ENCODE assay signal across 10 mouse cellular contexts in genomic region chr16:5765143-5765542, GRCm38 (mm10).
DNase-seq lines count a peak whose midpoint lies in the region; ATAC-seq and TF ChIP-seq lines count a peak whose summit lies in the region.
"Had no signal": no experiment of that assay in that cellular context is flagged by ENCODE, and none has a peak within 500 bp of the region (broad histone marks: within the 10 kb centered on the region; RNA-seq: fewer than 3 reads in every experiment).

No protein-coding gene starts in this region.

- H3K9me3 ChIP-seq in hindbrain, embryonic 11.5 days (ENCODE audit: control insufficient read depth, low read length) = no peaks in the 10 kb centered on the region
- no peaks in the 10 kb centered on the region for H3K9me3 ChIP-seq in hindbrain, embryonic 12.5 days (replicated peaks)
- H3K9me3 ChIP-seq: hindbrain, embryonic 15.5 days; lung, embryonic 15.5 days had no signal

- no peak for TF ChIP-seq POLR2A in thymus, adult 2 months (IDR thresholded peaks at IDR 0.05; ENCODE audit: control insufficient read depth, extremely low read depth, insufficient read depth, low read length, poor library complexity)

- no peak overlapping the region for H3K27ac ChIP-seq in hindbrain, embryonic 11.5 days (ENCODE audit: low read depth, low read length)
- no peak overlapping the region for H3K27ac ChIP-seq in hindbrain, embryonic 12.5 days
- H3K27ac ChIP-seq in thymus, adult 2 months (ENCODE audit: control insufficient read depth, insufficient read depth, low read length) = no peak overlapping the region
- H3K27ac ChIP-seq: lung, embryonic 15.5 days had no signal

- H3K9ac ChIP-seq in hindbrain, embryonic 11.5 days (ENCODE audit: low read depth, low read length) = no peak overlapping the region
- no peak overlapping the region for H3K9ac ChIP-seq in hindbrain, embryonic 12.5 days
- H3K9ac ChIP-seq: hindbrain, embryonic 15.5 days; lung, embryonic 15.5 days had no signal

- no peak for TF ChIP-seq CTCF in thymus, adult 2 months (IDR thresholded peaks at IDR 0.05; ENCODE audit: borderline replicate concordance, control insufficient read depth, extremely low read depth, insufficient read depth, low read length, poor library complexity)

- H3K36me3 ChIP-seq in hindbrain, embryonic 11.5 days (ENCODE audit: control insufficient read depth, insufficient read depth, low read length) = no peaks in the 10 kb centered on the region
- H3K36me3 ChIP-seq in hindbrain, embryonic 12.5 days = no peaks in the 10 kb centered on the region
- no peaks in the 10 kb centered on the region for H3K36me3 ChIP-seq in thymus, adult 2 months (ENCODE audit: control insufficient read depth, insufficient read depth, low read length)
- H3K36me3 ChIP-seq: hindbrain, embryonic 15.5 days; lung, embryonic 15.5 days had no signal

- no peak overlapping the region for H3K4me3 ChIP-seq in hindbrain, embryonic 11.5 days (ENCODE audit: low read depth, low read length)
- no peak overlapping the region for H3K4me3 ChIP-seq in hindbrain, embryonic 12.5 days
- H3K4me3 ChIP-seq in thymus, adult 2 months (ENCODE audit: control insufficient read depth, insufficient read depth, low read length) = no peak overlapping the region
- H3K4me3 ChIP-seq: hindbrain, embryonic 15.5 days; lung, embryonic 15.5 days had no signal

- 34% methylated on average over 4 of the region's 4 CpGs for WGBS in hindbrain, embryonic 11.5 days
- WGBS in hindbrain, embryonic 12.5 days = 36% methylated on average over 4 of the region's 4 CpGs
- WGBS in thymus, adult 2 months = 37% methylated on average over 4 of the region's 4 CpGs

- peak; percentile 55 for DNase-seq in hindbrain, embryonic 11.5 days (ENCODE audit: low spot score)
- DNase-seq in 3T3-L1 (ENCODE audit: low read depth, low spot score) (peak; percentile 49), ZHBTc4 (ENCODE audit: low read depth, low spot score) (peak; percentile 61)
- peak; percentile 83 for DNase-seq in kidney, postnatal 10 days
- no peak for DNase-seq in right cerebral cortex, adult 18-20 months
- no peak for DNase-seq in thymus, adult 2 months
- no peak for DNase-seq in right cerebral cortex, postnatal 10 days (ENCODE audit: low spot score in 2 of 2)

- H3K4me2 ChIP-seq in hindbrain, embryonic 11.5 days (replicated peaks; ENCODE audit: low read depth, low read length) = no peak overlapping the region
- H3K4me2 ChIP-seq in hindbrain, embryonic 12.5 days (replicated peaks) = no peak overlapping the region
- H3K4me2 ChIP-seq: hindbrain, embryonic 15.5 days; lung, embryonic 15.5 days had no signal

- no peak for ATAC-seq in hindbrain, embryonic 11.5 days (ENCODE audit: low FRiP score)
- no peak for ATAC-seq in hindbrain, embryonic 12.5 days (ENCODE audit: low FRiP score)

- no peaks in the 10 kb centered on the region for H3K27me3 ChIP-seq in hindbrain, embryonic 11.5 days (ENCODE audit: control insufficient read depth, insufficient read depth, low read length)
- no peaks in the 10 kb centered on the region for H3K27me3 ChIP-seq in hindbrain, embryonic 12.5 days
- H3K27me3 ChIP-seq in thymus, adult 2 months (ENCODE audit: control insufficient read depth, insufficient read depth, low read length) = no peaks in the 10 kb centered on the region
- H3K27me3 ChIP-seq: hindbrain, embryonic 15.5 days; lung, embryonic 15.5 days had no signal

- no peaks in the 10 kb centered on the region; the same call in 1 of the 2 replicates for H3K4me1 ChIP-seq in hindbrain, embryonic 11.5 days (replicated peaks; ENCODE audit: control insufficient read depth, insufficient read depth, low read length)
- H3K4me1 ChIP-seq in hindbrain, embryonic 12.5 days = no peaks in the 10 kb centered on the region
- no peaks in the 10 kb centered on the region for H3K4me1 ChIP-seq in thymus, adult 2 months (replicated peaks; ENCODE audit: control insufficient read depth, insufficient read depth, low read length)
- H3K4me1 ChIP-seq: lung, embryonic 15.5 days had no signal

Comparison
In these comparisons a context has a peak if more than half of its experiments do, and no peak if none do; other contexts are left out.
1. DNase-seq: peak in hindbrain, embryonic 11.5 days (single experiment), 3T3-L1 (single experiment), ZHBTc4 (single experiment) and kidney, postnatal 10 days (single experiment); none in right cerebral cortex, adult 18-20 months (single experiment), thymus, adult 2 months (single experiment) and right cerebral cortex, postnatal 10 days (0 of 2).